Mouse (Mus musculus): ENCODE measurements around the gene Stau1.

Stau1 gene

DNA sequence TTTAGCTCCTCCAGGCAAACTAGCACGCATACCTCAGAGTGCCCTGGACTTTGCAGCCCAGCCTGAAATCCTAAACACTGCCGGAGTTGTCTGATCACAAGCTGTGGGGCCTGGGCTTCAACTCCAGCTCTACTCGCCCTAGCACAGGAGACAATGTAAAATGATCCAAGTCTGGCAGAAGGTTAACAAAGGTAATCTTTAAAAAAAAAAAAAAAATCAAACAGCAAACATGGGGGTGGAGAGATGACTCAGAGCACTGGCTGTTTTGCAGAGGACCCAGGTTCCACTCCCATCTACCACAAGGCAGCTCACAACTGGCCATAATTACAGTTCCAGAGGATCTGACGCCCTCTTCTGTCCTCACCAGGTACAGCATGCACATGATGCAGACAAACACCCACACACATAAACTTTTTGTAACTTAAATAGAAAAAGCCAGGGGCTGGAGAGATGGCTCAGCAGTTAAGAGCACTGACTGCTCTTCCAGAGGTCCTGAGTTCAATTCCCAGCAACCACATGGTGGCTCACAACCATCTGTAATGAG is 12.7 kb downstream of the Stau1 start:
- DNase-seq (ENCODE audit: low spot score), result no peak

DNA sequence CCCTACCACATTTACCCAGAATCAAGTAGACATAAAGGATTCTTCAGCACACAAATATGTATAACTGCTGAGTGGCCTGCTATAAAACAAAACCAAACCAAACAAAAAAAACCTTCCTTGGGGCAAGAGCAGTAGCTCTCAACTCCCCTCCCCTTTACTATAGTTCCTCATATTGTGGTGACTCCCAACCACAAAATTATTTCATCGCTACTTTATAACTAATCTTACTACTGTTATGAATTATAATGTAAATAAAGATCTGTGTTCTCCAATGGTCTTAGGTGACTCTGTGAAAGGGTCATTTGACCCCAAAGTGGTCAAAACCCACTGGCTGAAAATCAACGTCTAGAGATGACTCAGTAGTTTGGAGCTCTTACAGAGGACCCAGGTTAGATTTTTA is 15.9 kb downstream of the Stau1 start:
- no peak for DNase-seq (ENCODE audit: low spot score)

DNA sequence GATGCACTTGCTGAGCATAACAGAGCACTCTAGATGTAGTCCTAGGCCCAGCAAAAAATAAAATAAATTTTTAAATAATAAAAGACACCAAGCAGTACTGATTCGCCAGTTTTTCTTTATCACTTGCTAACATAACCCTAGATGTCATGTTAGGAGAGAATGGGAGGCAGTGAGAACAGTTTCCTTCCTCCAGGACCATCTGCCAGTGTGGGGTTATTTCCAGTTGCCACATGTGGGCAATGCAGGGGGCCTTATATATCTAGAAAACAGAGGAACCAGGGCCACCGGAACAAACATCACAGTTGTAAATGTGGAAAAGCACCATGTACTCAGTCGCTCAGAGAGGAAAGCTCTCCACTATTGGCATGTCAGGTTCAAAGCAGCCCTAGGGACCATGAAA is 18.6 kb downstream of the Stau1 start:
- no peak for DNase-seq (ENCODE audit: low spot score)

DNA sequence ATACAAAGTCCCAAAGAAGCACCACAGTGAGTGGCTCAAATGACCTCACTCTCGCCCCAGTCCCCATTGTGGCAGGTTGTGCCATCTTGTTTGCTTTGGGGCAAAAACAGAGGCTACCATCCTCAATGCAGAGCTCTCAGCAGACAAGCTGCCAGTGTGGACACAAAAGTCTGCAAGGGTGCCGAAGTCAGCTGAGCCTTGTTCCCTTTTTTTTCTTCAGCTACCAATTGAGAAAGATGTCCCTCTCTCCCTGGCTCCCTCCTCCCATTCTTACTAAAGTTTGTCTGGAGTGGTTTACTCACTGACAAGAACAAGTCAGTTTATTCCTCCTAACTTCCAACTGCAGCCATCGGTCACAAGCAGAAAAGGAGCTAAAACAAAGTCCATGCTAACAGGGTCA is 19.7 kb downstream of the Stau1 start:
- DNase-seq (ENCODE audit: low spot score), result no peak

DNA sequence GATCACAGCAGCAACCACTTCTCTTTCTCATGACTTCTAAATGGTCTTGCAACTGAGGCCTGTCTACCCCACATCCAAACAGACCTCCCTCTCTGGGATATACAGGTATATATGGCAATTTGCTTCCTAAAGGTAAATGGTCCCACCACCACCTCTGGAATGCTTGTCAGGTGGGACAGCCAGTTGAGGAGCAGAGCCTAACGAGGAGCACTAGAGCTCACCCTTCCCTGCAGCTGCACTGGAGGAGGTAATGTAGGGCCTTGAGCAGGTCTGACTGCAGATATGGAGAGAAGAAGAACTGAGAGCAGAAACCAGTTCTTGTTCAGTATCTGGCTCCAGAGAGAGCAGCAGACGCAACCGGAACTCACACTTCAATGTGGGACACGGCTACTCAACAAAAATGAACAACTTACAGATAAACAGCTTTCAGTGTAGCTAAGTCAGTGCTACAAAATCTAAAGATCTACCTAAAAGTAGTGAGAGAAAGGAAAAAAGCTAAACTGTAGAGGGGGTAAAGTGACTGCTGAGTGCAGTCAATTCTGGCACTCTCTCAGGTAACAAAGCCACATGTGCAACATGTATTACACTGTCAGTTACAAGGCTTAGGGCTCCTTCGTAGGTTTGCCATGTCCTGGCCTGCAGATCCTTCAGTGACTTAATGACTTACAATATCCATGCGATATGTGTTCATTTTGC is 21.8 kb downstream of the Stau1 start:
- no peak for DNase-seq (ENCODE audit: low spot score)

DNA sequence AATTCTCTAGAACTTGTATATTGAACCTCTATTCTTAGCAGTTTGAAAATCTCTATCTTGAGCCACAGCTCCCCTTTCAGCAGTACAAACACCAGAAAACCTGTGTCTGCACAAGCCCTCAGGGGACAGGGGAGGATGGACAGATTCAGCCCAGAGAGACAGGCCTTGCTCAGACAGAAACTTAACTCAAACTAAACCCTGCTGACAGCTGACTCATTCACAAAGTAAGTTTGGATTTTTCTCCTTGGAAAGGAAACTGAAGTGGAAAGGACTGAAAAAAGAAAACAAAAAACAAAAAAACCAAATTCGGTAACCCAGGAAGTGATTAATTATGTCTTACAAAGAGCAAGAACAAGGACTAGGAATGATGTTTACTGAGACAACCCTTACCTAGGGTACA is 22.9 kb downstream of the Stau1 start:
- no peak for DNase-seq (ENCODE audit: low spot score)

DNA sequence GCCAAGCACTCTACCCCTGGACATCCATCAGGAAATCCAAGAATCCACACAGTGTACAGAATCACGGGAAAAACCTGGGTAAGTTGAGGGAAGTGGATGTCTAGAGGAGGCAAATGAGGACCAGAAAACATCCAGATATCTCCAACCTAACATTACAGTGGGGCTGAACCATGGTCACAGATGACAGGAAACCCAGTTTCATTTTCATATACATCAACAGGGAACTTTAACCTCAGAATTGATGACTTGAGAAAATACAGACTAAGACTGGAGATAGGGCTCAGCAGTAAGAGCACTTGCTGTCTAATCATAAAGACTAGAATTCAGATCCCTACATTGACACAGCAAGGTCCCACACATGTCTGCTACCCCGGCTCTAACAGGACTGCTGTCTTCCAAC is 31.3 kb downstream of the Stau1 start:
- DNase-seq (ENCODE audit: low spot score), result no peak

DNA sequence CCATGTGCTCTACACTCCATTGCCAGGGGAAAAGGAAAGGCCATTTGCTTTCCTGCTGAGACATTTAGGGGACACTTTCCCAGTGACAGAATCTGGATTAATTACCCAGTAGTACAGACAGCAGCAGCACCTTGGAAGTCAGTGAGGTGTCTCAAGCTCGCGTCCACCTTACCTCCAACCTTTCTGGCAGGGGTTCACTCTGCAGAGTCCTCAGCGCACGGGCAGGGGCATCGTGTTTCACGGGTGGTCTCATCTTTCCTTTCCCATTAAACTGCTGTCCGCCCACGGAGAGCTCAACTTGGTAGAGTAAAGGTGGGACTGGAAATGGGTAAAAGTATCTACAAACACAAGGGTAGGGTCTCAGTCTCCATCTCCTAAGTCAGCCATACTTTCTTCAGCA is 32.8 kb downstream of the Stau1 start:
- no peak for DNase-seq (ENCODE audit: low spot score)

DNA sequence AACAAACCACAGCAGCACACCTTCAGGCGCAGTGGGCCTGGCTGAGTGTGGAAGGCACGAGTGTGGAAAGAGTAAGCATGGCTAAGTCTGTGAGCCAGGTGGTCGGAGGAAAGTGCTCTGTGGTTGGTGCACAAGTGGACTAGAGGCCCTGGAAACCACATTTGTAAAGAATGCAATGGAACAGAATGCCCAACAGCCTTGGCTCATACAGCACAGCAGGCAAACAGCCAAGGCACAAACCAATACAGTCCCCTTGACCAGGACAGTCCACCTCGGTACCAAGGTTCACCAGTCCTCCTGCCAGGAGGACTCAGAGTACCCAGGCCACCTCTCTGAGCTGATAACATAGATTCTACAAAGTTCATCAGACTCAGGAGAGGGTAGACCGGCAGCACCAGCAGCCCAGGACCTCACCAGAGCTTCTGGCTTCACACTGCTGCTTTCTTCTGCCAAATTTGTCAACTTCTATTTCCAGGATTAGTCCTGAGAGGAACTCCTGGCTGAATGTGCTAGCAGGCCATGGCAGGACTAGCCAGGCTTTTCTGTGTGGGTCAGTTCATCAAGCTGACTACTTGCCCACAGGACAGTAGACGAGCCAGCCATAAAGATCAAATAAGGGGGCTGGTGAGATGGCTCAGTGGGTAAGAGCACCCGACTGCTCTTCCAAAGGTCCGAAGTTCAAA is 35.3 kb downstream of the Stau1 start:
- no peak for DNase-seq (ENCODE audit: low spot score)

DNA sequence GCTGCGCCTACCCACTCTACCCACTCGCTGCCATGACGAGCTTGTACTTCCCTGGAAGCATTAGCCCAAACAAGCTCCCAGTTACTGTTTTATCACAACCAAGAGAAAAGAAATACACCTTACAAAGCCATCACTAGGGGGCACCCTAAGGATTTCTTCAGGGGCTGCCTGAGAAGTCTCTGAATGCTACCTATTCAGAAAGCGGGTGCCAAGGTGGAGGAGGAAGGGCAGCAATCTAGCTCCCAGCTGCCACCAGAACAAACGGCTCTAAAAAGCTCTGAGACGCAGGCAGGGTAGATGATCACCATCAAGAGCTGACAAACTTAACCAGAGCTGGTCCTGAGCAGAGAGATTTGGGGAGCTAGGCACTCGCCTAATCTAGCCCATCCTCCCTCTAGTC is 39.3 kb downstream of the Stau1 start:
- peak; percentile 65 for DNase-seq (ENCODE audit: low spot score)

DNA sequence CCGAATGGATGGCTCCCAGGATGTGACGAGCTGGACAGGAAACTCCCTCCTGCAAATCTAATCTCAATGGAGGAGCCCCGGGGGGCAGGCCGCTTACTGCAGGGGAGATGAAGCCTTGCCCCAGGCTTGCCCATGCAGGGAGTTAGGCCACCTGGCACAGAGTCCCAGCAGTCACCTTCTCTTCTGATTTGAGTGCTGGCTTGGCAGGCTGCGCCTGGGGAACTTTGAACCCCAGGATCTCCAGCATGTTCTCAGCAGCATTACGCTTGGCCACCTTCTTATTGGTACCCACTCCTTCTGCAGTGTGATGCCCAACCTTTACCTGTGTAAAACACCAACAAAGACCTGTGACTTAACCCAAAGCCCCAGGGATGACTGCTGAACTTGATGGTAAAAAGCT is 43.9 kb downstream of the Stau1 start:
- no peak for DNase-seq (ENCODE audit: low spot score)

DNA sequence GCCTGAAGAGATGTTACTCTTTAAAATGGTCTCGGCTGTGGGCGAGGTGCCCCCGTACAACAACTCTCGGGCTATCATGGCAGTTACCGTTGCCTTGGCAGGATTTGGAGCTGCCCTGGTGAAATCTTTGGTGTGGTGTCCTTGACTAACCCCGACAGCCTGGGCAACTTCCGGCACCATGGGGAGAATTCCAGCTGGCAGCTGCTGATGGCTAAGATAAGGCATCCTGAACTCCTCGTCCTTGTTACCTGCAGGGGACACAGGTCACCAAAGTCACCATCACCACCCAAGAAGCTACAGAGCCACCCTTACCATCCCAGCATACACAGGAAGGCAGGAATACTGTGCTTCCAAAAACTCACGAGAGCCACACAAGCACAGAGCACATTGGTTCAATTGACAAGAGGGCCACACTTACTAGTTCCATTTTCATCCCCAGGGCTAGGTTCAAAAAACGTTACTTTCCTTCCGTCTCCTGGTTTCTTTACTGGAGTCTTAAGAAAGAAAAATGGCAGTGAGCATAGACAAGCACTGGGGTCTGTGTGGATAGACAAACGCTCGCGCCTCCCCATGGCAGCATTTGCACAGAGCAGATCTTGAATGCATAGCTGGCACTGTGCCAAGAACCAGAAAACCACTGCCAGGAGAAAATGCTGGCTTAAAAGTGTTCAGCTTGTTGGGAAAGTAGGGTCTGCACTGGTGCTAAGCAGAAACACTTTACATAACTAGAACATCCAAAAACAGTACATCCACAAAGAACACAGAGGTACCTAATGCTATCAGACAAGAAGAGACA is 45.0 kb downstream of the Stau1 start:
- DNase-seq (ENCODE audit: low spot score), result peak; percentile 61

DNA sequence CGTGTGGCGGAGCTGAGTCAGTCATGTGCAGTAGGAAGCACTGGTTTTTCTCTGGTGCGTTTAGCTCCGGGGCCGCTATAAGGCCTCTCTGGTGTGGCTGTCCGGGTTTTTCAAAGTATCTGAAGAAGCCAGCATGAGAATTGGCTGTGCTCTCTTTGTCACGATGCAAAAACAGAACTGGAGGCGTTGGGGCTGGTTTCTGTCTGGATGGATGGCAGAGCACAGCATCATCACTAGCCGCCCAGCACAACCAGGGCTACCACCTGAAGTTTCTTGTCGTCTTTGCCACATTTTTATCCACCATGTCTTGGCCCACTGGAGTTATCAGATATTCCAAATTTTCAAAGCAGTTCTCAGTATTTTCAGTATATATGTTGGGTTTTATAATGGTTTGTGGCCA is 47.2 kb downstream of the Stau1 start:
- no peak for DNase-seq (ENCODE audit: low spot score)

DNA sequence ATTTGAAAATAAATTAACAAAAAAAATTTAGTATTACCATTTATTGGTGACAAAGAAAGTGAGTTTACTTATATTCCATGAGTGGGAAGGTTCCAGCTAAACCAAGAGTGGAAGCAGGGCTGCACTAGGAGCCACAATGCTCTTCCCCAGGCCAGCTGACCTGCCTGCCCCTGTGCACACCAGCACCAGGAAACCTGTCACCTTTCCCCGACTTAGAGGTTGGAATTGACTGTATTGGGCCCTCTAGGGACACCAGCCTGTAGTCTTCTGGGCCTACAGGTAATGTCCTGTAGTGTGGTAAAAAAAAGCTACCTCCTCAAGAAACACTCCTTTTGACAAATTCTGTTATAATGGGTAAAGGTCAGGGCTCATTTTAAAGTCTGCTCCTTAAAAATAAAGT is 47.9 kb downstream of the Stau1 start:
- DNase-seq (ENCODE audit: low spot score), result no peak

DNA sequence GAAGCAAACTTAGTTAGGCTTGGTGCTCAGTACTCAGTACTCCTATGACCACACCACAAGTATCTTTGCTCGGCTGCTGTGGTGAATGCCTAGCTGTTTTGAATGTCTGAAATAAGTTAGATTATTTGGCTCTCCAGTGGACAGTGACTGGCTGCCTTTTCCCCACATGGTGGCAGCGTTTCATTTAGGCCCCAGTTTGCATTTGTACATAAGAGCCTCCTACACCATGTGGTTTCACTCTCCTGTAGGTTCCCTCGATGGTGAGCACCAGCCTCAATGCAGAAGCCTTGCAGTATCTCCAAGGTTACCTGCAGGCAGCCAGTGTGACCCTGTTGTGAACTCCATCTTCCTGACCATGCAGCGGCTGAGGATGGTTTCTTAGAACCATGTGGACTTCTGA is 50.6 kb downstream of the Stau1 start:
- peak; percentile 52 for DNase-seq (ENCODE audit: low spot score)

DNA sequence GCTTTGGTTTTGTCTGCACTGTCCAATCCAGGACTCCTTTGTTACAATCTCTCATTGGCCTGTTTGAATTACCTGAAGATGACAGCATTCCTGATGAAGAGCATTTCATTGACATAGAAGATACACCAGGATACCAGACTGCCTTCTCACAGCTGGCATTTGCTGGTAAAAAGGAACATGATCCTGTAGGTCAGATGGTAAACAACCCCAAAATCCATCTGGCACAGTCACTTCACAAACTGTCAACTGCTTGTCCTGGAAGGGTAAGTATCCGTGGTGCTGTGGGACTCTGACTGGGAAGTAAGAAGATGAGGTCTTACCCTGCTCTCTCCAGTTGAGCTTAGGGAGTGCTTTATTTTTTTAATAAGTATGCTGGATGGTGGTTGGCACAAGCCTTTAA is 51.8 kb downstream of the Stau1 start:
- DNase-seq (ENCODE audit: low spot score), result no peak

DNA sequence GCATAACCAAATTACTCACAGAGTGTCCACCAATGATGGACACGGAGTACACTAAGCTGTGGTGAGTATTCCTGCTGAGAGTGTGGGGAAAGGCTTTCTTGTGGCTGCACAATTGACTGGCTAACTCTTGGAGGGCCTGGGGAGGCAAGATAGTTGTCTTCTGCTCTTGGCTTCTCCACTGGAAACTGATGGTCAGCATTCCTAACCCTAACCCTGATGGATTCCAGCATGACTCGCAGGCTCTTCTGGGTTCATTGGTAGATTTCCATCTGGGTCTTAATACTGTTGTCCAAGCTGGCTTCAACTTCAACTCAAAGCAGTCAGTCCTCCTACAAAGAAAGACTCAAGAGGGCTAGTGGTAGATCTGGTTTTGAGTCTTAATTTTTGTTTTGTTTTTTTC is 53.0 kb downstream of the Stau1 start:
- DNase-seq (ENCODE audit: low spot score), result no peak

DNA sequence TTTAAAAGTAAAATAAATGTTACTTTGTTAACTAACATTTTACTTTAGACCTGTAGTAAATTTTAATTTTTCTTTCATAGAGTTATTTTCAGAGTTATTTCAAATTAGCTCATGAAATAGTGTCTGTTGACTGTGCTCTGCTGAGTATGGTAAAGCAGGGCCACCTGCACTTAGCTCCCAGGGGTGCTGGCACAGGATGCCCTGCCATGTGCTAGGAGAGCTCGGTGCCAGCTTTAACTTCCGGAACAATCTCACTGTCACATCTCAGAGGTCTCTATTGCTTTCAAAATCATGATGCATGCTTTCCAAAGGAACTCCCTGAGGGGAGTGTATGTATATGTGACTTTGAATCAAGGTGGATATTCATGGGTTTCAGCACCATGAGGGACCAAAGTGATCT is 59.9 kb downstream of the Stau1 start:
- no peak for DNase-seq (ENCODE audit: low spot score)

DNA sequence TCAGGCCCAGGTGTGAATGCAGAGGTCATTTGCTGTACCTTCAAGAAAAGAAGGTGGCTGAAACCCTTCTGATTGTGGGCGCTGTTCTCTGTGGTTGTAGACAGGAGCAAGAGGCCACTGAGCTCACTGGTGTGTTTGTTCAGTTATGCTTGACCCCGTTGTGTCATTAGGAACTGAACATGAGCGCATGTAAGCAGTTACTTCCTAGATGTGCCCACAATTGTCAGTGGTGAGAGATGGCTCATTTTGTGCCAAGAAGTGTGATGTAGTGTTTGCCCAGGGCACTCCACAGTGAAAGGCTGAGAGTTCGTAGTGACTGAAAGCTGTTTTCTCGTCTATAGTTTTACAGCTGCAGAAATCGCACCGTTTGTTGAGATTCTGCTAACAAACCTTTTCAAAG is 60.5 kb downstream of the Stau1 start:
- DNase-seq (ENCODE audit: low spot score), result no peak

DNA sequence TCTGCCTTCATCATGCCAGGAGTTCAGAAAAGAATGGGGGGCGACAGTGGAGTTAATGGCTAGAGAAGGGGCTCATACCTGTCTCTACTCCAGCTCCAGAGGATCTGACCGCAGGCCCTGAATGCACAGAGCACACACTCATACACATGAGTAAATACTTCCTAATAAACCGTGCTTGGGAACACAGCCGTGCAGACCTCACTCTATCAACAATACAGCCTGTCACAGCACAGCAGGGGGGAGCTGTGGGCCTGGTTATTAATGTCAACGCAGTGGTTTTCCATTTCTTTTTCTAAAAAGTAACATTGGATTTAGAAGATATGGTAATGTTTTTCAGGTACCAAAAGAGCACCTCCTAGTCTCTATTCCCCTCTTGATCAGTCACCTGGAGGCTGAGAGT is 61.7 kb downstream of the Stau1 start:
- no peak for DNase-seq (ENCODE audit: low spot score)

DNA sequence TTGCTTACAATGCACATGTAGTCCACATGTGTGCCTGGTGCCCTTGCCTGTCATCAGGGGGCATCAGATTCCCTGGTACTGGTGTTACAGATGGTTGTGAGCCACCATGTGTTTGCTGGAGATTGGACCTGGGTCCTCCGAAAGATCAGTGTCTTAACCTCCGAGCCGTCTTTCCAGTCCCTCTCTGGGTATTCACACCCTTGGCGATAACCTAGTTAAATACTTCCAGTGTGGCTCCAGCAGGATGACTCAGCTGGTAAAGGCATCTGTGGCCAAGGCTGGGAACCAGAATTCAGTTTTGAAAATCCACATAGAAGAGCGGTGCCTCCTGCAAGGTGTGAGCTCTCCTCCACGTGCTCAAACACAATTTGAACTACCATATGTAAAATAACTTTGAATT is 62.2 kb downstream of the Stau1 start:
- DNase-seq (ENCODE audit: low spot score), result peak; percentile 63

DNA sequence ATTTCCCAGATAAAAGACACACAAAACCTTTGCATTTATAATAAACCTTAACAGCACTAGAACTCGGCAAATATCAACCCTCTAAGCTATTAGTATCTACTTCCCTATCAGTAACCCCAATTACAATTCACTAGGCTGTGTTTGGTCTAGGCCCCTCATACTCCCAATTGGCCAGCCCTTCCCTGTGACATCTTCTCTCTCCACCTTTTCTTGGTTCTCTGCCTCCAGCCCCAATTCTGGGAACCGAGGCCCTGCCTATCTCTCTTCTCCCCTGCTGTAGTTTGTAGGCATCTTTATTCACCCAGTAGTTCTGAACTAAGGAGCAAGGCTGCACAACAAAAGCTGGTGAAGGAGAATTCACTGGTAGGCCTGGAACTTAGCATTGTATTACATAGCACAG is 72.1 kb downstream of the Stau1 start:
- no peak for DNase-seq (ENCODE audit: low spot score)

DNA sequence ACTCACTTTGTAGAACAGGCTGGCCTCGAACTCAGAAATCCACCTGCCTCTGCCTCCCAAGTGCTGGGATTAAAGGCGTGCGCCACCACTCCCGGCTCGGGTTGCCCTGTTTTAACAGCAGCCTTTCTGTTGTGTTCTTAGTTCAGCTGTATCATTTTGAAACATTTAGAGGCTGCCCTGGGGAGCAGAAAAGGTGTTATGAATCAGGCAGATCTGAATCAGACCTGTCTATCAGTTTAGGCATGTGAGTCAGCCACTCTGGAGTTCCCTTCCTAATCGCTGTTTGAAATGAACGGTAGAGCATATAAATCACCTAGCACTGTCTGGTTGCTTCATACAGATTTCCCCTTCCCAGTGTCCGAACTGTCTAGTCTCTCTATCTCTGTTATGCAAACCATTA is 85.6 kb downstream of the Stau1 start:
- DNase-seq (ENCODE audit: low spot score), result no peak
